Mouse (Mus musculus): ENCODE results near the gene Tppp3.

DNA sequence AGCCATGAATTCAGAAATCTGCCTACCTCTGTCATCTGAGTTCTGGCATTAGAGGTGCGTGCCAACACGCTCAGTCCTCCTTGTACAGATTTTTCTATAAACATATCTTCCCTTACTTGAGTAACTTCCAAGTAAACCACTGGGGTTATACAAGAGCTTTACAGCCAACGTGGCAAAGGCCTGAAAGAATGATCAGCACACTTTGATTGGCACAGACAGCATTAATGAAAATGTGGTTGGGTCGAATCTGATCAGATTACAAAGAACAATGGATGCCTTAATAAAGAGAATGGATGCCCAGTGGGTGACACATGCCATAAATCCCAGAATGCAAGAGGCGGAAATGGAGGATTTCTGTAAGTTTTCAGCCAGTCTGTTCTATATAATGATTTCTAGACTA is 35.1 kb downstream of the Tppp3 start:
- no peak for TF ChIP-seq CTCF (IDR thresholded peaks at IDR 0.05; ENCODE audit: low read depth)
- no peak for TF ChIP-seq EP300 (IDR thresholded peaks at IDR 0.05; ENCODE audit: low read depth)

Measured in liver, embryonic 14.5 days (tissue).